Mouse (Mus musculus): ENCODE measurements around the gene Wdr17. TPM values are rescaled to one million over a fixed set of nuclear protein-coding genes. Genes with fewer than 3 reads are reported as not detected.
A peak's percentile ranks its signal among the peaks of the same experiment; 100 is the strongest.

Wdr17 gene
- total and polyA plus RNA-seq, 2 experiments from 2014 or later = not detected

DNA sequence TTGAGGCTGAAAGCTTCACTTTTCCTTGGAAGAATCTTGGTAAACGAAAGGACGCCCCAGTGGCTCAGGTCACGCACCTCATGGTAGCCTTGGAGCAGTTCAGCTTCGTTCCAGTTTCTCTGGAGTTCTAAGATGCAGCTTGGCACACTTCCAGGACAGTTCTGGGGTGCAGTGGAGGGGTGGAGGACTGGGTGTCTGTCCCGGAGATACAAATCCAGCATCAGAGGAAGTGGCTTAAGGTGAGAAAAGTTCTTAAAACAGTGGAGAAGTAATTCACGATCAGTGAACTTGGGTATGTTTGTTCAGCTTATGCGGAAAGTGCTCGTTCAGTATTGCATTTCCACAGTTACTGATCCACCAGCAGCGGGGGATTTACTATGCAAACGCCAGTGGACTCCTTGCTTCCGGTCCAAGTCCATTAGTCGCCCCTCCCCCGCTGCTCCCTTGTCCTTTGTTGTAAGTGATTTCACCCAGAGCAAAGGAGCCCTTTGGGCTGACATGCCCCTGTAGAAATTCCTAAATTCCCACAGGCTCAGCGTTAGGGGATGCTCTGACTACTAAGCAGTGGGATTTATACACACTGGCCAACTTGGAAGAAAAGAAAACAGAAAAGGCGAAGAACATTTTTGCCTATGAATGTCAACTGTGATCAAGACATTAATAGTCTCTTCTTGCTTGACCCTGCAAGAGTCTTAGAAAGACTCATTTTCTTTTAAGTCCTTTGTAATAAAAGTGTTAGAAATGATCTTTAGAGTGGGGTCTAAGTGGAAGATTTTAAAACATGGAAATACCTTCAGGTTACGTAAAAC is 106.6 kb downstream of the Wdr17 start:
- H3K9me3 ChIP-seq (replicated peaks; ENCODE audit: control insufficient read depth, low read length) = no peaks in the 10 kb centered on the region
- WGBS = 12% methylated on average over 16 of the region's 16 CpGs
- 0 out of 2 replicates have a peak overlapping the region, but pooled peaks have one; percentile 37 for H3K9ac ChIP-seq (replicated peaks; ENCODE audit: low read depth, low read length)
- TF ChIP-seq EP300 (IDR thresholded peaks at IDR 0.05; ENCODE audit: low read depth) (no peak), CTCF (IDR thresholded peaks at IDR 0.05; ENCODE audit: low read depth) (no peak)
- H3K4me1 ChIP-seq (ENCODE audit: control insufficient read depth, insufficient read depth) = peaks cover 13% of the 10 kb centered on the region; the same call in 1 of the 2 replicates
- H3K27ac ChIP-seq (ENCODE audit: low read depth) = no peak overlapping the region
- no peaks in the 10 kb centered on the region for H3K27me3 ChIP-seq (ENCODE audit: control insufficient read depth, insufficient read depth, low read length)
- H3K4me2 ChIP-seq (ENCODE audit: low read depth, low read length) = peak overlapping the region; percentile 72
- H3K4me3 ChIP-seq (ENCODE audit: low read depth, low read length) = peak overlapping the region; percentile 45
- ATAC-seq (ENCODE audit: insufficient read depth, low read depth) (peak; percentile 55; the same call in 1 of the 2 replicates), DNase-seq (ENCODE audit: low spot score) (peak; percentile 21)
- no peaks in the 10 kb centered on the region for H3K36me3 ChIP-seq (replicated peaks; ENCODE audit: control insufficient read depth, insufficient read depth, low read length)

DNA sequence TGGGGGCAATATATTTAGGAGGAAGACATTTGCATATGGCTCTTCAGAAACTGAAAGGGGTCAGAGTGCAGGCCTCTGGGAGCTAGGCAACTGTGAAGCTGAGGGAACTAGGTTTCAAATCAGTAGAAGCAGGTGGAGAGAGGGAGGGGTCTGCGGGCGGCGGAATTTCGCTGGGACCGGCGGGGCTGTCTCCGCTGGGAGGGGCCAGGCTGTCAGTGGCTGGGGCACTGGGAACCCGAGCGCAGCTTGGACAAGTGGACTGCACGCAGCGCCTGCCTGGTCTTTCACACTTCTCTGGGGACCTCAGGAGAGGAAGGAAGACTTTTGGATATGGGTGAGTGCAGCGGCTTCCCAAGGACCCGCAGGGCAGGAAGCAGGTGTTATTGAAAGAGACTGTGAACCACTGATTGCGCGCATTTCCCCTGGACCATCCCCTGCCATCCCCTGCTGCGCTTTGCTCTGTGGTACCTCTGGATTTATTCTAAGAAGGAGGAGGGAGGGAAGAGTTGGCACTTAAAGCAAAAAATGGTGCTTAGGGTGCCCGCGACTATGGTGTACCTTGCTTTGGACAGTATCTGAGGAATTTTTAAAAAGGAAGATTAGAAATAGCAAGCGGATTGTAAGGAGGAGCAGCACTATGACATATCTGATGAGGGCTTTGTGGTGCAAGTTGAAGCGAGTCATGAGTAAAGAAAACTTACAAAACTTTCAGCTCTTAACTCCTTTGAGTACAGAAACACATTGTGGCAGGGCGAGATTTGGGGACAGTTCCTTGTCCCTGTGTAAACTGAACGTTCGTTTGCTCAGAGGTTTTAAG is 107.5 kb downstream of the Wdr17 start:
- DNase-seq (ENCODE audit: low spot score) (peak; percentile 22), ATAC-seq (ENCODE audit: insufficient read depth, low read depth) (peak; percentile 53)
- peak overlapping the region; percentile 37; the same call in 1 of the 2 replicates for H3K9ac ChIP-seq (replicated peaks; ENCODE audit: low read depth, low read length)
- peak overlapping the region; percentile 45 for H3K4me3 ChIP-seq (ENCODE audit: low read depth, low read length)
- peak overlapping the region; percentile 72 for H3K4me2 ChIP-seq (ENCODE audit: low read depth, low read length)
- no peaks in the 10 kb centered on the region for H3K9me3 ChIP-seq (replicated peaks; ENCODE audit: control insufficient read depth, low read length)
- no peaks in the 10 kb centered on the region for H3K27me3 ChIP-seq (ENCODE audit: control insufficient read depth, insufficient read depth, low read length)
- TF ChIP-seq EP300 (IDR thresholded peaks at IDR 0.05; ENCODE audit: low read depth) = no peak
- no peak for TF ChIP-seq CTCF (IDR thresholded peaks at IDR 0.05; ENCODE audit: low read depth)
- WGBS = under 1% methylated on average over 23 of the region's 23 CpGs
- peaks cover 13% of the 10 kb centered on the region; the same call in 1 of the 2 replicates for H3K4me1 ChIP-seq (ENCODE audit: control insufficient read depth, insufficient read depth)
- H3K27ac ChIP-seq (ENCODE audit: low read depth) = no peak overlapping the region
- no peaks in the 10 kb centered on the region for H3K36me3 ChIP-seq (replicated peaks; ENCODE audit: control insufficient read depth, insufficient read depth, low read length)

DNA sequence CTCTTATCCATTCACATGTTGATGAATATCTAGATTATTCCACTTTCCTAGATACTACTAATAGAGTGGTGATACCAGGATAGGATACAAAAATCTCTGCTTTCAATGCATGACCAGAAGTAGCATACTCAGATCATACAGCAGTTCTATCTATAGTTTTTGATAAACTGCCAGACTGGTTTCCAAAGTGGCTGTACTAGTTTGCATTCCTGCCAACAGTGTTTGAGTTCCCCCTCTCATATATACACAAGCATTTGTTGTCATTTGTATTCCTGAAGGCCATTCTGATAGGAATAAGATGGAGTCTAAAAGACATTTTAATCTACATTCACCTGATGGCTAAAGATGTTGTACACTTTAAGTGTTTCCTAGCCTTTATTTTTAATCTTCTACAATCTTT is 110.0 kb downstream of the Wdr17 start:
- no peaks in the 10 kb centered on the region for H3K9me3 ChIP-seq (replicated peaks; ENCODE audit: control insufficient read depth, low read length)
- H3K4me1 ChIP-seq (ENCODE audit: control insufficient read depth, insufficient read depth) = peaks cover 13% of the 10 kb centered on the region; the same call in 1 of the 2 replicates
- no peak for TF ChIP-seq CTCF (IDR thresholded peaks at IDR 0.05; ENCODE audit: low read depth)
- no peak for TF ChIP-seq EP300 (IDR thresholded peaks at IDR 0.05; ENCODE audit: low read depth)
- H3K4me2 ChIP-seq (ENCODE audit: low read depth, low read length) = no peak overlapping the region
- H3K4me3 ChIP-seq (ENCODE audit: low read depth, low read length) = no peak overlapping the region
- H3K27ac ChIP-seq (ENCODE audit: low read depth) = no peak overlapping the region
- no peaks in the 10 kb centered on the region for H3K36me3 ChIP-seq (replicated peaks; ENCODE audit: control insufficient read depth, insufficient read depth, low read length)
- H3K27me3 ChIP-seq (ENCODE audit: control insufficient read depth, insufficient read depth, low read length) = no peaks in the 10 kb centered on the region
- H3K9ac ChIP-seq (replicated peaks; ENCODE audit: low read depth, low read length) = no peak overlapping the region
- DNase-seq (ENCODE audit: low spot score) (no peak), ATAC-seq (ENCODE audit: insufficient read depth, low read depth) (no peak)

DNA sequence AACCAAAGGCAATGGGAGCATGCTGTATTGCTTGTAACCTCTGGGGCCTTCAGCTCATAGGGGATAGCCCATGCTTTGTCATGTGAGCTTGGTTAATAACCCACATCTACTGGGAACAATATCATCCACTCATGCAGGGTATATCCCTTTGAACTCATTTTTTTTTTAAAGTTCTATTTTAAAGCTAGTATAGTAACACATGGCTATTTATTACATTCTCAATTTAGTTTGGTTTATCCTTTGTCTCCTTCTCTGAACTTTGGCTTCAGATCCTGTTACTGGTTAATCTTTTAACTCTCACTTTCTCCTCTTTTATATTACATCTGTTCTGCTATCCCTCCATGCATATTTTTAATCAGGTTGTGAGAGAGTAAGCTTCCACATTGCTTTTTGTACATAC is 110.7 kb downstream of the Wdr17 start:
- TF ChIP-seq EP300 (IDR thresholded peaks at IDR 0.05; ENCODE audit: low read depth) (no peak), CTCF (IDR thresholded peaks at IDR 0.05; ENCODE audit: low read depth) (no peak)
- no peaks in the 10 kb centered on the region for H3K36me3 ChIP-seq (replicated peaks; ENCODE audit: control insufficient read depth, insufficient read depth, low read length)
- H3K4me3 ChIP-seq (ENCODE audit: low read depth, low read length) = no peak overlapping the region
- DNase-seq (ENCODE audit: low spot score) (no peak), ATAC-seq (ENCODE audit: insufficient read depth, low read depth) (no peak)
- H3K9ac ChIP-seq (replicated peaks; ENCODE audit: low read depth, low read length) = no peak overlapping the region
- peaks cover 13% of the 10 kb centered on the region; the same call in 1 of the 2 replicates for H3K4me1 ChIP-seq (ENCODE audit: control insufficient read depth, insufficient read depth)
- no peak overlapping the region for H3K27ac ChIP-seq (ENCODE audit: low read depth)
- H3K9me3 ChIP-seq (replicated peaks; ENCODE audit: control insufficient read depth, low read length) = no peaks in the 10 kb centered on the region
- no peak overlapping the region for H3K4me2 ChIP-seq (ENCODE audit: low read depth, low read length)
- H3K27me3 ChIP-seq (ENCODE audit: control insufficient read depth, insufficient read depth, low read length) = no peaks in the 10 kb centered on the region

DNA sequence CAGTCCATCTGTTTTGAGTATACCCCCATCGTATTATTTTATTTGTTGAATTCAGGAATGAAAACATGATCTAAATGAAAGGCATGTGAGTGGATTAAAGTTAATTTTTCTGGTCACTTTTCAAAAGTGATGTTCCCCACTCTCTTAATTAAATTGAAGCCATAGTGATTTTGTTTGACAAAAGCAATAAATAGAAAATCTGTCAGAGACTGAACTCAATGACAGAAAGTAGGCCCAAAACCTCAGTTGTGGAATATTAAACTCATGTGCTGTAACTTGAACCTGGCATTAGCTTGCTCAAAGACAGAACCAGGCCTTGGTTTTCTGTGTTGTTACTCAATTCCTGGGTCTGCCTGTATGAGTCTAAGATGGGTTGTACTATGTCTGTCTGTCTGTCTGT is 129.3 kb downstream of the Wdr17 start:
- Histone ChIP-seq H3K27ac (ENCODE audit: low read depth) (no peak overlapping the region), H3K36me3 (replicated peaks; ENCODE audit: control insufficient read depth, insufficient read depth, low read length) (no peaks in the 10 kb centered on the region), H3K27me3 (ENCODE audit: control insufficient read depth, insufficient read depth, low read length) (no peaks in the 10 kb centered on the region), H3K4me3 (ENCODE audit: low read depth, low read length) (no peak overlapping the region), H3K9ac (replicated peaks; ENCODE audit: low read depth, low read length) (no peak overlapping the region), H3K9me3 (replicated peaks; ENCODE audit: control insufficient read depth, low read length) (no peaks in the 10 kb centered on the region), H3K4me1 (ENCODE audit: control insufficient read depth, insufficient read depth) (no peaks in the 10 kb centered on the region), H3K4me2 (ENCODE audit: low read depth, low read length) (no peak overlapping the region)
- 75% methylated on average over 1 of the region's 1 CpGs for WGBS
- TF ChIP-seq EP300 (IDR thresholded peaks at IDR 0.05; ENCODE audit: low read depth) (no peak), CTCF (IDR thresholded peaks at IDR 0.05; ENCODE audit: low read depth) (no peak)
- no peak for DNase-seq (ENCODE audit: low spot score)
- ATAC-seq (ENCODE audit: insufficient read depth, low read depth) = no peak

Measured in heart, postnatal 0 days (tissue).